Mouse (Mus musculus) heart, embryonic 14.5 days (tissue): ENCODE data around the gene Ankrd13d. TPM values are rescaled to one million over a fixed set of nuclear protein-coding genes. Genes with fewer than 3 reads are reported as not detected.
A peak's percentile ranks its signal among the peaks of the same experiment; 100 is the strongest.

Experiments used
- ATAC-seq: fragments of 200-750 bp; cut with Nextera tagmentation; 2 replicates; pipeline ENCODE4 v1.8.0; 2017; ENCODE audit warnings: low read depth, moderate TSS enrichment; ENCODE audit not compliant: insufficient number of reproducible peaks, insufficient read depth, low FRiP score
- H3K27ac ChIP-seq, 2 experiments: fragments of 200-500 bp in 1 of 2; fragments of 300-500 bp in 1 of 2; sonication (generic) in 1 of 2; replicated peaks in 1 of 2; 2 replicates each; pipeline ENCODE4 v1.5.1; 2012 to 2014; ENCODE audit warnings: low read depth in 2 of 2, low read length in 2 of 2, control low read depth in 1 of 2, mild to moderate bottlenecking in 1 of 2, mixed read lengths in 1 of 2; ENCODE audit not compliant: control insufficient read depth in 1 of 2, insufficient read depth in 1 of 2
- H3K27me3 ChIP-seq: fragments of 300-500 bp; sonication (generic); 2 replicates; pipeline ENCODE4 v1.6.1; 2014; ENCODE audit warnings: mild to moderate bottlenecking, low read length, control low read depth; ENCODE audit not compliant: control insufficient read depth, insufficient read depth
- H3K36me3 ChIP-seq: fragments of 300-500 bp; sonication (generic); 2 replicates; pipeline ENCODE4 v1.6.1; 2014; ENCODE audit warnings: mild to moderate bottlenecking, control low read depth, low read length, mixed read lengths; ENCODE audit not compliant: control insufficient read depth, insufficient read depth
- H3K4me1 ChIP-seq, 2 experiments: fragments of 200-500 bp in 1 of 2; fragments of 300-500 bp in 1 of 2; sonication (generic) in 1 of 2; 2 replicates each; pipeline ENCODE4 v1.6.1; 2012 to 2014; ENCODE audit warnings: low read length in 2 of 2, control low read depth in 1 of 2, mixed read lengths in 1 of 2; ENCODE audit not compliant: control insufficient read depth in 2 of 2, insufficient read depth in 2 of 2
- H3K4me2 ChIP-seq: fragments of 300-500 bp; sonication (generic); 2 replicates; pipeline ENCODE4 v1.6.1; 2014; ENCODE audit warnings: mild to moderate bottlenecking, low read length
- H3K4me3 ChIP-seq, 2 experiments: fragments of 200-500 bp in 1 of 2; fragments of 300-500 bp in 1 of 2; sonication (generic) in 1 of 2; 2 replicates each; pipeline ENCODE4 v1.5.1; 2012 to 2014; ENCODE audit warnings: low read length in 2 of 2, mild to moderate bottlenecking in 2 of 2, control low read depth in 1 of 2, low read depth in 1 of 2, moderate library complexity in 1 of 2; ENCODE audit not compliant: control insufficient read depth in 1 of 2, insufficient read depth in 1 of 2
- H3K9ac ChIP-seq: fragments of 300-500 bp; sonication (generic); 2 replicates; pipeline ENCODE4 v1.6.1; 2014; ENCODE audit warnings: mild to moderate bottlenecking, low read length
- H3K9me3 ChIP-seq: fragments of 300-500 bp; sonication (generic); 2 replicates; pipeline ENCODE4 v1.6.1; 2016; ENCODE audit warnings: low read length, control low read depth; ENCODE audit not compliant: control insufficient read depth
- WGBS: fragments of 180-500 bp; shearing (Covaris S2); extraction: QIAGEN DNeasy Blood & Tissue Kit; methylation state at CpG from one replicate; pipeline ENCODE4 v1.1.7; 2014; 5-methylcytosine and 5-hydroxymethylcytosine counted together
- polyA plus RNA-seq: library from polyadenylated mRNA; unstranded; fragments of >200 nt; fragmentation: Nextera tagmentation; extraction: Ambion mirVana; gene quantifications from 2 replicates; pipeline ENCODE4 v1.2.1, GENCODE M21; 2014

Ankrd13d gene
- polyA plus RNA-seq, 1 experiment from 2014 or later = 1.4 TPM

DNA sequence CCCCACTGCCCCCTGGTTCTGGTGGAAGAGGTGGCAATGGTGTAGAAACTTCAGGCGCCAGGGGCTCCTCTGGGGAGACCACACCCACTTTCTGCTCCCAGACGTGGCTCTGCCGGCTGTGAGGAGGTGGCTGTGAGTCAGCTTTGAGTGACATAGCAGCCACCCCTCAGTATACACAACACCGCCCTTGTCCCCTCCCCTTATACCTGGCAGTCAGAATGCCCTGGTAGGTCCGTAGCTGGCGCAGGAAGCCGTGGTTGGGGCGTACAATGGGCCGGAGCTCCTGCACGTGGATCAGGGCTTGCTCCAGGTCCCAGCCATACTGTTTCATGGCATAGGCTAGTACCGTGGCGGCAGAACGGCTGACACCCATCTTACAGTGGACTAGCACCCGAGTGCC is 19.2 kb downstream of the Ankrd13d start:
- ATAC-seq = no peak
- WGBS = 70% methylated on average over 14 of the region's 14 CpGs

DNA sequence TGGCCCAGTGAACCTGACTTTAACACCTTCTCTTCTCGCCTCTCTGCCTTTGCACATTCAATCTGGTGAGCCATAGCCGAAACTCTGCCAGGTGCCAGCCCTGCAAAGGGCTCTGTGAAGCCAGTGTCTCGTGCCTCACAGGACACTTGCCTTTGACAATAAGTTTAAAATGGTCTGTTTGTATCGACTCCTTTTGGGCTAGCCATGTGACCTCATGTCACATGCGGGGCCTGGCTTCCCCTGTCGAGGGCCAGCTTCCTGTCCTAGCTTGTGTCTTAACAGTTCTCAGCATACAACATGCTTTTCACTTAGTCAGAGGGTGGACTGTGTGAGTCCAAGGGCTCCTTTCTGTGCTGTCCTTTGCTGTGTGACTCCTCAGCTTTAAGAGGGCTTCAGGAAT is 20.2 kb downstream of the Ankrd13d start:
- no peaks in the 10 kb centered on the region for H3K36me3 ChIP-seq
- no peak overlapping the region for H3K4me2 ChIP-seq
- peaks cover 0 to 4% of the 10 kb centered on the region in 2 experiments; a peak in 1 of 4 replicates for H3K4me1 ChIP-seq
- H3K27ac ChIP-seq = no peak overlapping the region
- H3K9me3 ChIP-seq = no peaks in the 10 kb centered on the region
- WGBS = 68% methylated on average over 6 of the region's 6 CpGs
- no peak overlapping the region for H3K4me3 ChIP-seq
- H3K9ac ChIP-seq = no peak overlapping the region
- H3K27me3 ChIP-seq = peaks cover 5% of the 10 kb centered on the region
- ATAC-seq = no peak

More for the DNA sequence above, 19.2 kb downstream of the Ankrd13d start:
- Histone ChIP-seq H3K9ac (no peak overlapping the region), H3K9me3 (no peaks in the 10 kb centered on the region), H3K27me3 (peaks cover 9% of the 10 kb centered on the region), H3K4me3 (no peak overlapping the region), H3K27ac (no peak overlapping the region), H3K36me3 (no peaks in the 10 kb centered on the region), H3K4me2 (no peak overlapping the region), H3K4me1 (no peaks in the 10 kb centered on the region; a peak in 1 of 4 replicates)

DNA sequence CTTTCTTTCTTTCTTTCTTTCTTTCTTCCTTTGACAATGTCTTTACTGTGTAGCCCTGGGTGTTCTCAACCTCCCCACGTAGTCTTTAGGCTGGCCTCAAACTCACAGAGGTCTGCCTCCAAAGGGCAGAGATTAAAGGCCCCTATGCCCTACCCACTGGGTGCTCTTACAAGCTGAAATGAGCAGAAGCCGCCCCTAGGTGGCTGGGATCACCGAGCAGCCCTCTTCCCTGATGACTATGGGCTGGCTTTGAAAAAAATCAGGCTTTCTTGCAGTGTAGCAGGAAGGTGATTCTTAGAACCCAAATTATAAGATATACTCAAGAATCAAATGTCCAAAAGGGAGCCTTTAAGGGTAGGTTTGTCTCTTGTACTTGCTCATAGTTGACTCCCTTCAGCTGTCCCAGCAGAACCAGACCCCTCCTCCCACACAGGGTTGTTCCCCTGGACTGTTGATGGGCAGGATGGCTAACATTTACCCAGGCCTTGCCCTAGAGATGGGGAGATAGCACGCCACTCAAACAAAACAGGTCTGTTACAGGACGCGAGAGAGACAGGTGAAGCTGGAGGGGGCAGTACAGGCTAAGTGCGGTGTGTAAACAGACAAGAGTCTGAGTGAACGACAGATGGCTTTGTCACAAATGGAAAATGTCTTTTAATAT is 21.8 kb downstream of the Ankrd13d start:
- Histone ChIP-seq H3K36me3 (no peaks in the 10 kb centered on the region), H3K4me1 (peaks cover 0 to 5% of the 10 kb centered on the region in 2 experiments; a peak in 1 of 4 replicates), H3K9me3 (no peaks in the 10 kb centered on the region), H3K27ac (no peak overlapping the region), H3K9ac (no peak overlapping the region), H3K4me2 (no peak overlapping the region), H3K4me3 (no peak overlapping the region), H3K27me3 (no peaks in the 10 kb centered on the region)
- no peak for ATAC-seq
- 61% methylated on average over 8 of the region's 8 CpGs for WGBS

DNA sequence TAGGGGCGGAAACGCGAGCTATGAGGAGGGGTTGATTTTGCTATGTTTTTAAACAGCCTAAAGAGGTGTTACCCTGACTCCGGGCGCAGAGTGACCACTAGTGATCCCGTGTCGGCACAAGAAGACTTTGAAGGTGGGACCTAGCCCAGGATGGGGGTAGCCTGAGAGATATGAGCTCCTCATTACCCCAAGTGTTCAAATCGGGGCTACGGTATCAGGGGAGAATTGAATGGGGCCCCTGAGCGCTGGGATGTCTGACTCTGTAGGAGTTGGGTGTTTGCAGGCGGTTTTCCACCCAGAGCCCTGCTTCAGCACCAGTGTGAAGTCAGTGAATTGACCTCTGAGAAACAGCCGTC is 25.1 kb downstream of the Ankrd13d start:
- no peaks in the 10 kb centered on the region for H3K9me3 ChIP-seq
- peaks cover 0 to 5% of the 10 kb centered on the region in 2 experiments; a peak in 2 of 4 replicates for H3K4me1 ChIP-seq
- 20% methylated on average over 12 of the region's 12 CpGs for WGBS
- 0 out of 4 replicates have a peak overlapping the region, but pooled peaks of 1 of the 2 experiments have one; percentile 26 for H3K27ac ChIP-seq
- H3K36me3 ChIP-seq = no peaks in the 10 kb centered on the region
- peak overlapping the region; percentile 43 to 73 for H3K4me3 ChIP-seq
- peak overlapping the region; percentile 75 for H3K4me2 ChIP-seq
- H3K27me3 ChIP-seq = no peaks in the 10 kb centered on the region
- ATAC-seq = no peak
- peak overlapping the region; percentile 73 for H3K9ac ChIP-seq

DNA sequence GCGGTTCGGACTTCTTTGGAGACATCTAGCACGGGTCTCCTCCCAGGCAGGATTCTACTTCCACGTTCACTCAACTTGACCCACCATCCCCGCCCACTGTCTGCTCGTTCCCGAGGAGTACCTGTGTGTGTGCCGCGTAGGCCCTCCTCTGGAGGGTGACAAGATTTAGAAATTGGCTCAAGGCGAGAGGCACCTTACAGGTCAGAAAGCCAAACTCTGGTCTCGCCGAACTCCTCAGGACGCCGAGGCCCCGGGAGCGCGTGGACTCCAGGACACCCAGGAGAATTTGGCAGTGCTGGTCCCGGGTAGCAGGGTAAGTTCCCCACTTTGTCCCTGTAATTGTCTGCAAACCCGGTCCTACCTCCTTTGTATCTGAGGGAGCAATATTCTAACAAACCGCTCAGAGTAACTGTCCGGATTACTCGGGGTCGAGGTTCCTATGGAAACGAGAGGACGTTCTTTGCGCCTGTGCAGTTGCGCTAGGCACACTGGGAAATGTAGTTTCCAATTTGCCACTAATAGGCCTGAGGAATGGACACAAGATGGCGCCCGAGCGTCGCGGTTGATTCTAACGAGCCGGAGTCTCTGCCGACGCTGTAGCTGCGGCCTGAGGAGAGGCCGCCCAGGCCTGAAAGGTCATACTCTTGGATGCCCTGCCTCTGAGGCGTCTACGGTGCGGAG is 25.6 kb downstream of the Ankrd13d start:
- WGBS = 1% methylated on average over 41 of the region's 41 CpGs
- H3K27ac ChIP-seq = 0 out of 4 replicates have a peak overlapping the region, but pooled peaks of 1 of the 2 experiments have one; percentile 26
- peak overlapping the region; percentile 65 to 73 for H3K4me3 ChIP-seq
- H3K4me1 ChIP-seq = peaks cover 0 to 5% of the 10 kb centered on the region in 2 experiments; a peak in 2 of 4 replicates
- H3K4me2 ChIP-seq = peak overlapping the region; percentile 75
- ATAC-seq = peak; percentile 90
- H3K9ac ChIP-seq = peak overlapping the region; percentile 76
- no peaks in the 10 kb centered on the region for H3K36me3 ChIP-seq
- H3K9me3 ChIP-seq = no peaks in the 10 kb centered on the region
- H3K27me3 ChIP-seq = no peaks in the 10 kb centered on the region

DNA sequence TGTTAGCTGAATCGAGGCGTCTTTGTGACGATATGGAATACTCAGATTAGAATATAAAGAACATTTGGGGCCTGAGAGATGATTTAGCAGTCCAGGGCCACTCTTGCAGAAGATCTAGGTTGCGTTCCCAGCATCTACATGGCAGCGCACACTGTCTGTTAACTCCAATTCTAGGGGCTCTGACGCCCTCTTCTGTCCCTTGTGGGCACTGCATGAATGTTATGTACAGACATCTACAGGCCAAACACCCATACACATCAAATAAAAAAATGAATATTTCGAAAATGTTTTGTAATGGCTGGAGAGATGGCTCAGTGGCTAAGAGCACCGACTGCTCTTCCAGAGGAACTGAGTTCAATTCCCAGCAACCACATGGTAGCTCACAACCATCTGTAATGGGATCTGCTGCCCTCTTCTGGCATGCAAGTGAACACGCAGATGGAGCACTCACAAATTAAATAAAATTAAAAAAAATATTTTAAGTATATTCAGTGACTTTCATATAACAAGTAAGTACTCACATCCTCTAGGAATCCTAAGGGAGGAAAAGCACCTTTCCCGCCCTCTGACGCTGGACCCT is 27.3 kb downstream of the Ankrd13d start:
- Histone ChIP-seq H3K4me3 (no peak overlapping the region), H3K9me3 (no peaks in the 10 kb centered on the region), H3K9ac (no peak overlapping the region), H3K27ac (no peak overlapping the region), H3K4me1 (peaks cover 0 to 5% of the 10 kb centered on the region in 2 experiments; a peak in 2 of 4 replicates), H3K27me3 (no peaks in the 10 kb centered on the region), H3K4me2 (no peak overlapping the region), H3K36me3 (no peaks in the 10 kb centered on the region)
- ATAC-seq = no peak
- WGBS = 74% methylated on average over 11 of the region's 11 CpGs

DNA sequence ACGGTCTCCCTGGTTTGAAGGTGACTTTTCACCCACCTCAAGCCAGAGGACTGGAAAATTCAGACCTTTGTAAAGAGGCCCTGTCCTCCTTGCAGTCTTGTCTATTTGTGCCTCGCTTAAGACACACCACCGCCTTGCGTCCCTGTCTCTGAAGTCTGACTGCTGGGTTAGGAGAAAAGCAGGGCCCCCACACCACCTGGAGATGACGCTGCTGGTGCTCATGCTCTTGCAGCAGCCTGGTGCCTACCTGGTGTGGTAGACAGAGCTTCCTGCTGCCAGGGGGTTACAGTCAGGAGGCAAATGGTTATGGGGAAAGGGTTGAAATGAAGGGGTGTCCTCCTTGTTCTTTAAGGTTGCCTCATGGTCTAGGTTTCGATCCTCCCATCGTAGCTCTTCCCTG is 28.7 kb downstream of the Ankrd13d start:
- H3K4me3 ChIP-seq = no peak overlapping the region
- no peaks in the 10 kb centered on the region for H3K36me3 ChIP-seq
- WGBS = 76% methylated on average over 7 of the region's 7 CpGs
- no peaks in the 10 kb centered on the region for H3K27me3 ChIP-seq
- no peak overlapping the region for H3K27ac ChIP-seq
- no peak for ATAC-seq
- H3K4me2 ChIP-seq = no peak overlapping the region
- H3K9me3 ChIP-seq = no peaks in the 10 kb centered on the region
- peaks cover 0 to 5% of the 10 kb centered on the region in 2 experiments; a peak in 2 of 4 replicates for H3K4me1 ChIP-seq
- no peak overlapping the region for H3K9ac ChIP-seq
